Mouse (Mus musculus) stomach, postnatal 0 days (tissue): ENCODE measurements at regions not wholly inside any gene's neighbourhood (a gene's known extent, or its start where the extent isn't known, plus 50 kb on each side); places are given as distances from the start of the nearest gene placed in this dataset.

ENCODE experiments used
- CTCF ChIP-seq: IDR thresholded peaks from 2 replicates; pipeline ENCODE4 v1.5.1; 2016; ENCODE audit warnings: antibody characterized with exemption, low read depth, mild to moderate bottlenecking, moderate library complexity
- EP300 ChIP-seq: optimal IDR thresholded peaks from 2 replicates; pipeline ENCODE3; 2016; ENCODE audit warnings: antibody characterized with exemption

DNA sequence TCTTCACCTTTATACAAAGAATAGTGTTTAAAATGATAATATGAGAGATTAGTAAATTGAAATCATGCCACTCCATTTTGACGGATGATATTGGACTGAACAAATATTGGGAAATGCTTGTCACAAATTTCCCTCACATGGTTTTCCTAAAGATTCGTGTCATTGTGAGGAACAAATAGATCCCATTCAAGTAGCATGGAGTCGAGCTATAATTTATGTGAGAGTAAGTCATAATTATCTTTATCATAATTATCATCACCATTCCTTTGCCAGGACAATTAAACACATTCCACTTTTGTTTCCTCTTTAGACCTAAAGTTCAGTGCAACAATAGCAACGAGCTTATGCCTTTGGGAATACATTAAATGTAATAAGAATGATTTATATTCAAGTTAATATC, 370.5 kb downstream of the Cdh11 start:
- no peak for TF ChIP-seq CTCF
- no peak for TF ChIP-seq EP300
